Mouse (Mus musculus) ovary, adult 18-20 months (tissue): Measurements from ENCODE around the gene Krtap22-2.
"Not testable (repeated sequence)": the region's sequence is repeated elsewhere in the genome, so short reads cannot be mapped to it uniquely, and the experiment has no call there.

Experiments
- DNase-seq: peaks from one replicate; pipeline ENCODE4 v3.0.0; 2022; ENCODE audit warnings: low spot score, mixed read lengths

The Krtap22-2 gene

GRCm38 (mm10) chr16:89010659-89011058 is at the start of gene Krtap22-2:
Gene Krtap22-2, minus strand, starts transcription at chr16:89010759.
- DNase-seq: no peak

- DNase-seq: no peak
Observed at GRCm38 (mm10) chr16:89047783-89048182, 37.2 kb upstream of the Krtap22-2 start, which contains the start of gene Krtap6-5. Gene Krtap6-5, minus strand, starts transcription at chr16:89047883.

- not testable (repeated sequence) for DNase-seq
Observed at GRCm38 (mm10) chr16:89041372-89041771, 30.8 kb upstream of the Krtap22-2 start, which contains the start of gene Gm10228. Gene Gm10228, minus strand, starts transcription at chr16:89041472.

- not testable (repeated sequence) for DNase-seq
Observed at GRCm38 (mm10) chr16:89031399-89031798, 20.8 kb upstream of the Krtap22-2 start, which contains the start of gene Krtap6-1. Gene Krtap6-1, plus strand, starts transcription at chr16:89031699.

GRCm38 (mm10) chr16:89014984-89015383 is 4.4 kb upstream of the Krtap22-2 start, which contains the start of gene Gm10229:
Gene Gm10229, plus strand, starts transcription at chr16:89015284.
- DNase-seq: not testable (repeated sequence)

GRCm38 (mm10) chr16:89013973-89014372 is 3.4 kb upstream of the Krtap22-2 start:
- DNase-seq: no peak

GRCm38 (mm10) chr16:88962773-88963172 is 47.8 kb downstream of the Krtap22-2 start, which contains the start of gene Krtap16-3:
Gene Krtap16-3, minus strand, starts transcription at chr16:88962873.
- DNase-seq: no peak
